Mouse (Mus musculus): Measurements from ENCODE around the gene Dlx1.
A peak's percentile ranks its signal among the peaks of the same experiment; 100 is the strongest.

Gene Dlx1

GRCm38 (mm10) chr2:71528014-71528713 is at the start of gene Dlx1:
Gene Dlx1 (plus strand): TSS chr2:71528113.
- peak; percentile 39 for DNase-seq

GRCm38 (mm10) chr2:71479917-71480316 is 48.0 kb upstream of the Dlx1 start:
- no peak for DNase-seq

GRCm38 (mm10) chr2:71481825-71482224 is 46.1 kb upstream of the Dlx1 start:
- DNase-seq = no peak

GRCm38 (mm10) chr2:71483046-71483716 is 44.7 kb upstream of the Dlx1 start:
- DNase-seq = no peak

- no peak for DNase-seq
Observed at GRCm38 (mm10) chr2:71483717-71484066, 44.2 kb upstream of the Dlx1 start.

- DNase-seq = no peak
Observed at GRCm38 (mm10) chr2:71491295-71491694, 36.6 kb upstream of the Dlx1 start.

- DNase-seq = no peak
Observed at GRCm38 (mm10) chr2:71493161-71493683, 34.7 kb upstream of the Dlx1 start.

GRCm38 (mm10) chr2:71494503-71494902 is 33.4 kb upstream of the Dlx1 start:
- DNase-seq = no peak

GRCm38 (mm10) chr2:71494971-71495370 is 32.9 kb upstream of the Dlx1 start:
- DNase-seq = no peak

GRCm38 (mm10) chr2:71497175-71497574 is 30.7 kb upstream of the Dlx1 start:
- DNase-seq = no peak

- DNase-seq = no peak
Observed at GRCm38 (mm10) chr2:71499276-71500230, 28.4 kb upstream of the Dlx1 start.

GRCm38 (mm10) chr2:71504852-71505251 is 23.1 kb upstream of the Dlx1 start:
- no peak for DNase-seq

- DNase-seq = no peak
Observed at GRCm38 (mm10) chr2:71511209-71511608, 16.7 kb upstream of the Dlx1 start.

GRCm38 (mm10) chr2:71512326-71512725 is 15.6 kb upstream of the Dlx1 start:
- DNase-seq = no peak

GRCm38 (mm10) chr2:71516995-71517394 is 10.9 kb upstream of the Dlx1 start:
- DNase-seq = no peak

- DNase-seq = no peak
Observed at GRCm38 (mm10) chr2:71517466-71518099, 10.3 kb upstream of the Dlx1 start.

GRCm38 (mm10) chr2:71522871-71523270 is 5.0 kb upstream of the Dlx1 start:
- peak; percentile 63 for DNase-seq

GRCm38 (mm10) chr2:71523431-71523830 is 4.5 kb upstream of the Dlx1 start:
- no peak for DNase-seq

- DNase-seq = no peak
Observed at GRCm38 (mm10) chr2:71524763-71525162, 3.1 kb upstream of the Dlx1 start.

- DNase-seq = no peak
Observed at GRCm38 (mm10) chr2:71526595-71527322, 1.2 kb upstream of the Dlx1 start.

- DNase-seq = no peak
Observed at GRCm38 (mm10) chr2:71527323-71528013, 445 bp upstream of the Dlx1 start.

Measured in thymus, postnatal 14 days (tissue).